Mouse (Mus musculus) bone marrow macrophage, adult 2 months (primary cell): ENCODE results near the gene Asb1. TPM values are rescaled to one million over a fixed set of nuclear protein-coding genes. Genes with fewer than 3 reads are reported as not detected.

ENCODE experiments used
- H3K27ac ChIP-seq: 2 replicates; pipeline ENCODE4 v1.5.1; 2012; ENCODE audit warnings: low read depth, low read length; ENCODE audit not compliant: insufficient read depth
- H3K4me1 ChIP-seq: 2 replicates; pipeline ENCODE4 v1.6.1; 2012; ENCODE audit warnings: low read length; ENCODE audit not compliant: control insufficient read depth, insufficient read depth
- H3K4me3 ChIP-seq: 2 replicates; pipeline ENCODE4 v1.5.1; 2012; ENCODE audit warnings: mild to moderate bottlenecking, low read length, moderate library complexity; ENCODE audit not compliant: insufficient read depth
- CTCF ChIP-seq: IDR thresholded peaks from 2 replicates; pipeline ENCODE4 v1.5.1; 2012; ENCODE audit warnings: low read depth, mild to moderate bottlenecking, low read length, moderate library complexity
- POLR2A ChIP-seq: IDR thresholded peaks from 2 replicates; pipeline ENCODE4 v1.6.1; 2012; ENCODE audit warnings: mild to moderate bottlenecking, low read depth, low read length, borderline replicate concordance
- polyA plus RNA-seq: library from polyadenylated mRNA; stranded (reverse); fragments of >200 nt; gene quantifications from 2 replicates; pipeline ENCODE4 v1.2.4, GENCODE M21; 2012; ENCODE audit not compliant: missing spikeins, insufficient read depth, insufficient read length

Asb1 gene
- polyA plus RNA-seq, 1 experiment, result 4.2 TPM

GRCm38 (mm10) chr1:91600671-91601361, 60.5 kb downstream of the Asb1 start:
- TF ChIP-seq POLR2A, result no peak
- 0 out of 2 replicates have a peak, but pooled peaks have one; percentile 29 for TF ChIP-seq CTCF
- Histone ChIP-seq H3K27ac (no peak overlapping the region), H3K4me1 (no peaks in the 10 kb centered on the region), H3K4me3 (no peak overlapping the region)

GRCm38 (mm10) chr1:91601362-91602096, 61.2 kb downstream of the Asb1 start:
- H3K4me1 ChIP-seq, result no peaks in the 10 kb centered on the region
- no peak for TF ChIP-seq CTCF
- no peak for TF ChIP-seq POLR2A
- H3K27ac ChIP-seq, result no peak overlapping the region
- no peak overlapping the region for H3K4me3 ChIP-seq

DNA sequence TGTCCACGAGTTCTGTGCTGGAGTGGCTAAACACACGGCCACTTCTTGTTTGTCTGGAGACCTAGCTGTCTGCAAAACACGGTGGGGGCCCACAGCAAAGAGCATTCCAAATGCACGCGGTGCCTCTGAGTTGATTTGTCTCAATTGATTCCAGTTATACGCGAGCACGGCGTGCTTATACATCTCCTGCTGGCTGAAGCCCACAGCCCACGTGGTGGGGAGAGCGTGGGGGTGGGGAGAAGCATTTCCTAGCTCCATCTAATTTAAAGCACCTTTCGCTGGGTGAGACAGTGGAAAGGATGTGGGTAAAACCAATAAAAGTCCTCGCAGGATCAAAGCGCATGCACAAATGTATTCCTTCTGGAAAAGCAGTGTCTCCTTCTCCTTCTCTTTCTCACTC, 65.3 kb downstream of the Asb1 start:
- TF ChIP-seq POLR2A (no peak), CTCF (no peak)
- no peaks in the 10 kb centered on the region for H3K4me1 ChIP-seq
- no peak overlapping the region for H3K27ac ChIP-seq
- no peak overlapping the region for H3K4me3 ChIP-seq

- no peak overlapping the region for H3K4me3 ChIP-seq
- no peak for TF ChIP-seq CTCF
- TF ChIP-seq POLR2A, result no peak
- H3K27ac ChIP-seq, result no peak overlapping the region
- no peaks in the 10 kb centered on the region for H3K4me1 ChIP-seq
These were observed 66.4 kb downstream of the Asb1 start for GRCm38 (mm10) chr1:91606701-91607100.

- H3K4me3 ChIP-seq, result no peak overlapping the region
- TF ChIP-seq POLR2A (no peak), CTCF (no peak)
- H3K4me1 ChIP-seq, result no peaks in the 10 kb centered on the region
- H3K27ac ChIP-seq, result no peak overlapping the region
These were observed 66.8 kb downstream of the Asb1 start for GRCm38 (mm10) chr1:91607141-91607540.

Other genes starting within 250 kb of the Asb1 start
- gene Scly, start 242.2 kb upstream of the Asb1 start, polyA plus RNA-seq, result 19.2 and 22.6 TPM in 2 replicates
- gene Espnl, start 218.5 kb upstream of the Asb1 start, polyA plus RNA-seq, result not detected in 2 replicates
- gene Klhl30, start 189.5 kb upstream of the Asb1 start, polyA plus RNA-seq, result not detected in 2 replicates
- gene Erfe, start 174.1 kb upstream of the Asb1 start, polyA plus RNA-seq, result not detected in 2 replicates
- gene Ilkap, start 141.7 kb upstream of the Asb1 start, polyA plus RNA-seq, result 50.3 and 61.1 TPM in 2 replicates
- 25.3 and 28.7 TPM in 2 replicates for gene Hes6, start 126.5 kb upstream of the Asb1 start, polyA plus RNA-seq
- 2.3 and 4.9 TPM in 2 replicates for gene Per2, start 81.2 kb upstream of the Asb1 start, polyA plus RNA-seq
- gene Traf3ip1, start 45.9 kb upstream of the Asb1 start, polyA plus RNA-seq, result 6.9 and 7.0 TPM in 2 replicates